Mouse (Mus musculus): ENCODE measurements around the gene Kdr.

The Kdr gene

GRCm38 (mm10) chr5:75900231-75900920 lies 77.9 kb downstream of the Kdr start:
- DNase-seq = peak in 1 of 2 experiments; percentile 22

DNA sequence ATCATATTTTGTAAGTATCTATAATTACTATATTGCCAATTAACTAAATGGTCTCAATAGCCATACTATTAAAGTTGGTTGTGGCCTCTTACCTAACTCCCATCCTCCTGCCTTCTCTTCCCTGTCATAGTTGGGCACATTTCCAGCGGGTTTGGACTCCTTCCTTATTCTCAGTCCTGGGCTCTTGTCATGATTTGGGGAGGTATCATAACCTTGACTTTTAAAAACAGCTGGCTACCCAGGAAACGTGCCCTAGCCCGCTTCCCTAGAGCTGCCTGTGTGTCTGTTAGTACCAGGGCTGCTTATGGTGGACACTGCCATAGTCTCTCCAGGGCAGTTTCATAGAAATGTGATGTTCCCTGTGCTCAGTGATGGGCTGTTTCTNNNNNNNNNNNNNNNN lies 82.9 kb downstream of the Kdr start:
- no peak for DNase-seq

- DNase-seq = no peak
Observed at GRCm38 (mm10) chr5:75892956-75893471, 85.2 kb downstream of the Kdr start.

Measured in kidney, postnatal 4 days (tissue).